Comparison of ENCODE assay signal across 13 mouse cellular contexts in the genomic region with DNA sequence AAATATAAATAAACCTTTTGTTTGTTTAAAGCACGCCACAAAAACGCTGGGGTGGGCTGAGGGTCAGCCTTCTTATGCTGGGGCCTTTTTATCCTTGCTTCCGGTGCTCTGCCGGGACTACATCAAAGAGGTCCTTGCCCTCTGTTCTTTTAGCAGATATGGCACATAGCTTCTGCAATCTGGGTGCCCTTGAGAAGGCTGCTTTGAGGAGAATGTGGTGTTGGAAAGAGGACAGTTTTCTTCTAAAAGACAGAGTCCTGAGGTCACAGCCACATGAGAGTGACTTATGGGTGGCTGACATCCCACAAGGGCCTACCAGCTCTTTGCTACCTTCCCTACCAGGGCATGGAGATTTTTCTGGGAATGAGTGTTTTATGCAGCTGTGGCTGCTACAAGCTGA. TPM values are rescaled to one million over a fixed set of nuclear protein-coding genes. Genes with fewer than 3 reads are reported as not detected.
"Had no signal": no experiment of that assay in that cellular context is flagged by ENCODE, and none has a peak within 500 bp of the region (broad histone marks: within the 10 kb centered on the region; RNA-seq: fewer than 3 reads in every experiment).

No protein-coding gene starts in this region.

- ATAC-seq: midbrain, embryonic 13.5 days; midbrain, embryonic 16.5 days had no signal

- H3K9me3 ChIP-seq: liver, embryonic 13.5 days; midbrain, embryonic 13.5 days had no signal

- H3K36me3 ChIP-seq: liver, embryonic 13.5 days; midbrain, embryonic 13.5 days had no signal

- H3K4me3 ChIP-seq: left cerebral cortex, adult 2 months; liver, embryonic 13.5 days; midbrain, embryonic 13.5 days had no signal

- H3K4me2 ChIP-seq: liver, embryonic 13.5 days; midbrain, embryonic 13.5 days had no signal

- DNase-seq: layer of hippocampus, postnatal 36 days had no signal

- H3K9ac ChIP-seq: liver, embryonic 13.5 days; midbrain, embryonic 13.5 days had no signal

- H3K27ac ChIP-seq: left cerebral cortex, adult 2 months; liver, embryonic 13.5 days; midbrain, embryonic 13.5 days had no signal

RNA-seq across cellular contexts. Expression of a gene that starts 1.1 kb away (rescaled TPM):
- total RNA-seq: megakaryocyte, adult 5-6 weeks; monocyte, adult 5-6 weeks had no signal

RNA-seq across cellular contexts. Expression of a gene that starts 50.7 kb away (rescaled TPM):
- total RNA-seq: liver, adult 2 months; megakaryocyte, adult 5-6 weeks; monocyte, adult 5-6 weeks had no signal
- polyA plus RNA-seq: intestine, embryonic 16.5 days; liver, adult 2 months; liver, embryonic 13.5 days; liver, embryonic 16.5 days; lung, adult 2 months; spleen, adult 2 months had no signal

RNA-seq across cellular contexts. Expression of a gene that starts 50.7 kb away (rescaled TPM):
- total RNA-seq: liver, adult 2 months; megakaryocyte, adult 5-6 weeks; monocyte, adult 5-6 weeks had no signal
- polyA plus RNA-seq: liver, adult 2 months; liver, embryonic 13.5 days; liver, embryonic 16.5 days; lung, adult 2 months; small intestine, adult 2 months; spleen, adult 2 months had no signal
